Mouse (Mus musculus): ENCODE data around the gene Mrpl44. TPM values are rescaled to one million over a fixed set of nuclear protein-coding genes. Genes with fewer than 3 reads are reported as not detected.

The Mrpl44 gene
- polyA plus RNA-seq, 1 experiment: 15.1 TPM

- WGBS: 94% methylated on average over 11 of the region's 11 CpGs
- Histone ChIP-seq H3K36me3 (ENCODE audit: control insufficient read depth, insufficient read depth, low read length) (no peaks in the 10 kb centered on the region), H3K4me1 (replicated peaks; ENCODE audit: control insufficient read depth, insufficient read depth, low read length) (no peaks in the 10 kb centered on the region), H3K4me3 (ENCODE audit: control insufficient read depth, insufficient read depth, low read length) (no peak overlapping the region), H3K27me3 (ENCODE audit: control insufficient read depth, insufficient read depth, low read length) (no peaks in the 10 kb centered on the region), H3K27ac (ENCODE audit: control insufficient read depth, insufficient read depth, low read length) (no peak overlapping the region)
- no peak for DNase-seq
- TF ChIP-seq CTCF (IDR thresholded peaks at IDR 0.05; ENCODE audit: borderline replicate concordance, control insufficient read depth, extremely low read depth, insufficient read depth, low read length, poor library complexity): no peak
- TF ChIP-seq POLR2A (IDR thresholded peaks at IDR 0.05; ENCODE audit: control insufficient read depth, extremely low read depth, insufficient read depth, low read length, poor library complexity): no peak
These were observed 27.1 kb downstream of the Mrpl44 start for GRCm38 (mm10) chr1:79802858-79803427.

- H3K36me3 ChIP-seq (ENCODE audit: control insufficient read depth, insufficient read depth, low read length): no peaks in the 10 kb centered on the region
- no peak overlapping the region for H3K27ac ChIP-seq (ENCODE audit: control insufficient read depth, insufficient read depth, low read length)
- TF ChIP-seq CTCF (IDR thresholded peaks at IDR 0.05; ENCODE audit: borderline replicate concordance, control insufficient read depth, extremely low read depth, insufficient read depth, low read length, poor library complexity) (no peak), POLR2A (IDR thresholded peaks at IDR 0.05; ENCODE audit: control insufficient read depth, extremely low read depth, insufficient read depth, low read length, poor library complexity) (no peak)
- H3K4me3 ChIP-seq (ENCODE audit: control insufficient read depth, insufficient read depth, low read length): no peak overlapping the region
- DNase-seq: no peak
- H3K4me1 ChIP-seq (replicated peaks; ENCODE audit: control insufficient read depth, insufficient read depth, low read length): no peaks in the 10 kb centered on the region
- 37% methylated on average over 7 of the region's 7 CpGs for WGBS
- H3K27me3 ChIP-seq (ENCODE audit: control insufficient read depth, insufficient read depth, low read length): no peaks in the 10 kb centered on the region
These were observed 27.8 kb downstream of the Mrpl44 start for GRCm38 (mm10) chr1:79803614-79804013.

- Histone ChIP-seq H3K4me3 (ENCODE audit: control insufficient read depth, insufficient read depth, low read length) (no peak overlapping the region), H3K27ac (ENCODE audit: control insufficient read depth, insufficient read depth, low read length) (no peak overlapping the region), H3K4me1 (replicated peaks; ENCODE audit: control insufficient read depth, insufficient read depth, low read length) (no peaks in the 10 kb centered on the region), H3K36me3 (ENCODE audit: control insufficient read depth, insufficient read depth, low read length) (no peaks in the 10 kb centered on the region), H3K27me3 (ENCODE audit: control insufficient read depth, insufficient read depth, low read length) (no peaks in the 10 kb centered on the region)
- 32% methylated on average over 5 of the region's 5 CpGs for WGBS
- TF ChIP-seq POLR2A (IDR thresholded peaks at IDR 0.05; ENCODE audit: control insufficient read depth, extremely low read depth, insufficient read depth, low read length, poor library complexity) (no peak), CTCF (IDR thresholded peaks at IDR 0.05; ENCODE audit: borderline replicate concordance, control insufficient read depth, extremely low read depth, insufficient read depth, low read length, poor library complexity) (no peak)
- DNase-seq: no peak
These were observed 31.0 kb downstream of the Mrpl44 start for GRCm38 (mm10) chr1:79806865-79807264.

- TF ChIP-seq POLR2A (IDR thresholded peaks at IDR 0.05; ENCODE audit: control insufficient read depth, extremely low read depth, insufficient read depth, low read length, poor library complexity): no peak
- no peak for TF ChIP-seq CTCF (IDR thresholded peaks at IDR 0.05; ENCODE audit: borderline replicate concordance, control insufficient read depth, extremely low read depth, insufficient read depth, low read length, poor library complexity)
- Histone ChIP-seq H3K36me3 (ENCODE audit: control insufficient read depth, insufficient read depth, low read length) (no peaks in the 10 kb centered on the region), H3K4me1 (replicated peaks; ENCODE audit: control insufficient read depth, insufficient read depth, low read length) (no peaks in the 10 kb centered on the region), H3K4me3 (ENCODE audit: control insufficient read depth, insufficient read depth, low read length) (no peak overlapping the region), H3K27me3 (ENCODE audit: control insufficient read depth, insufficient read depth, low read length) (no peaks in the 10 kb centered on the region), H3K27ac (ENCODE audit: control insufficient read depth, insufficient read depth, low read length) (no peak overlapping the region)
- no peak for DNase-seq
- 96% methylated on average over 3 of the region's 3 CpGs for WGBS
These were observed 33.6 kb downstream of the Mrpl44 start for GRCm38 (mm10) chr1:79809447-79809846.

- DNase-seq: no peak
- 93% methylated on average over 3 of the region's 3 CpGs for WGBS
- Histone ChIP-seq H3K27me3 (ENCODE audit: control insufficient read depth, insufficient read depth, low read length) (no peaks in the 10 kb centered on the region), H3K27ac (ENCODE audit: control insufficient read depth, insufficient read depth, low read length) (no peak overlapping the region), H3K36me3 (ENCODE audit: control insufficient read depth, insufficient read depth, low read length) (no peaks in the 10 kb centered on the region), H3K4me3 (ENCODE audit: control insufficient read depth, insufficient read depth, low read length) (no peak overlapping the region), H3K4me1 (replicated peaks; ENCODE audit: control insufficient read depth, insufficient read depth, low read length) (no peaks in the 10 kb centered on the region)
- TF ChIP-seq CTCF (IDR thresholded peaks at IDR 0.05; ENCODE audit: borderline replicate concordance, control insufficient read depth, extremely low read depth, insufficient read depth, low read length, poor library complexity) (no peak), POLR2A (IDR thresholded peaks at IDR 0.05; ENCODE audit: control insufficient read depth, extremely low read depth, insufficient read depth, low read length, poor library complexity) (no peak)
These were observed 39.6 kb downstream of the Mrpl44 start for GRCm38 (mm10) chr1:79815446-79815845.

- Histone ChIP-seq H3K27me3 (ENCODE audit: control insufficient read depth, insufficient read depth, low read length) (no peaks in the 10 kb centered on the region), H3K4me3 (ENCODE audit: control insufficient read depth, insufficient read depth, low read length) (no peak overlapping the region), H3K4me1 (replicated peaks; ENCODE audit: control insufficient read depth, insufficient read depth, low read length) (no peaks in the 10 kb centered on the region), H3K36me3 (ENCODE audit: control insufficient read depth, insufficient read depth, low read length) (no peaks in the 10 kb centered on the region), H3K27ac (ENCODE audit: control insufficient read depth, insufficient read depth, low read length) (no peak overlapping the region)
- TF ChIP-seq CTCF (IDR thresholded peaks at IDR 0.05; ENCODE audit: borderline replicate concordance, control insufficient read depth, extremely low read depth, insufficient read depth, low read length, poor library complexity) (no peak), POLR2A (IDR thresholded peaks at IDR 0.05; ENCODE audit: control insufficient read depth, extremely low read depth, insufficient read depth, low read length, poor library complexity) (no peak)
- WGBS: 94% methylated on average over 11 of the region's 11 CpGs
- DNase-seq: no peak
These were observed 43.6 kb downstream of the Mrpl44 start for GRCm38 (mm10) chr1:79819296-79819879.
